In the genomic region with DNA sequence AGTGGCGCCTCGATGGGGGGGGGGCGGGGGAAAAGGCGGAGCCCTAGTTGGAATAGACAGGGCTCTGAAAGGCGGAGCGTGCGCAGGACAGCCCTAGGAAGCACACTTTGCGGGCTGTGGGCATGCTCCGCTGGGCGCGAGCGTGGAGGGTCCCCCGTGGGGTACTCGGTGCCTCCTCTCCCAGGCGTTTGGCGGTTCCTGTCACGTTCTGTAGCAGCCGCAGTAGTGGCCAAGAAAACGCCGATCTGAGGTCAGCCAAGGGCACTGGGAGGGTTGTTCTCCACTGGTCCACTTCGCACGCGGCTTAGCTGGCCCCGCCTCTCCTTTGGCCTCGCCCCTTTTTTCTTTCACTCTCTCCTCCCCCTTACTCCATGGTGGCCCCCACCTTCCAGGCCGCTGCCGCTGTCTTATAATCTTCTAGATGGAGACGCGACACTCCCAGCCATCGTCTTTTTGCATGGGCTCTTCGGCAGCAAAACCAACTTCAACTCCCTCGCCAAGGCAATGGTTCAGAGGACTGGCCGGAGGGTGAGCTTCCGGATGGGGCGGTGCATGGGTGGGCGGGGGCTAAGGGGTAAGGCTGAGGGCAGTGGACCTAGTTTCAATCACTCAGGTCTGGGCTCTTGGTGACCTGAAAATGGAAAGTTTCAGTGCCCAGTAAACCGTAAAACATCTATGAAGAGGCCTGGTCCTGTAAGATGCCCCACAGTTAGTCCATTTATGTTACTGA, we compare ENCODE assay signal across 8 mouse cellular contexts. TPM values are rescaled to one million over a fixed set of nuclear protein-coding genes. Genes with fewer than 3 reads are reported as not detected.
DNase-seq lines count a peak whose midpoint lies in the region.

No protein-coding gene starts in this region.

- no peaks in the 10 kb centered on the region for H3K9me3 ChIP-seq in hindbrain, embryonic 10.5 days

- peaks cover 21% of the 10 kb centered on the region for H3K27me3 ChIP-seq in hindbrain, embryonic 10.5 days (ENCODE audit: insufficient read depth, poor library complexity, severe bottlenecking)

- H3K4me3 ChIP-seq in hindbrain, embryonic 10.5 days: peak overlapping the region; percentile 70

- peaks cover 51% of the 10 kb centered on the region for H3K4me1 ChIP-seq in hindbrain, embryonic 10.5 days (replicated peaks)

- WGBS in hindbrain, embryonic 10.5 days: under 1% methylated on average over 37 of the region's 37 CpGs

- DNase-seq in MEL-GATA-1-ER (ENCODE audit: extremely low read depth, low read depth): peak; percentile 72
- DNase-seq in cerebellum, adult 8-10 months: peak; percentile 89
- peak; percentile 70 for DNase-seq in forelimb bud, embryonic 11.5 days (ENCODE audit: low read depth, low spot score)
- peak; percentile 91 for DNase-seq in hindbrain, embryonic 10.5 days (ENCODE audit: low spot score)
- peak; percentile 91 for DNase-seq in layer of hippocampus, adult 9-11 months
- DNase-seq in lung, postnatal 10 days: peak; percentile 95
- peak; percentile 80 for DNase-seq in ovary, postnatal 14 days (ENCODE audit: low spot score)
- peak; percentile 66 to 72 for DNase-seq in thymus, postnatal 10 days (ENCODE audit: low spot score in 2 of 2)

- no peaks in the 10 kb centered on the region for H3K36me3 ChIP-seq in hindbrain, embryonic 10.5 days

- H3K27ac ChIP-seq in hindbrain, embryonic 10.5 days: peak overlapping the region; percentile 94

RNA-seq across cellular contexts. Expression of gene Abhd11, which starts 0.8 kb away (rescaled TPM):
- 42.2 and 43.6 TPM in 2 replicates for polyA plus RNA-seq in hindbrain, embryonic 10.5 days (2016; fragmentation: Nextera tagmentation; extraction: Ambion mirVana)

RNA-seq across cellular contexts. Expression of gene Stx1a, which starts 13.5 kb away (rescaled TPM):
- 17.0 and 20.5 TPM in 2 replicates for polyA plus RNA-seq in hindbrain, embryonic 10.5 days (2016; fragmentation: Nextera tagmentation; extraction: Ambion mirVana)

RNA-seq across cellular contexts. Expression of gene Cldn3, which starts 23.7 kb away (rescaled TPM):
- 7.9 and 16.3 TPM in 2 replicates for polyA plus RNA-seq in hindbrain, embryonic 10.5 days (2016; fragmentation: Nextera tagmentation; extraction: Ambion mirVana)

RNA-seq across cellular contexts. Expression of gene Dnajc30, which starts 54.2 kb away (rescaled TPM):
- polyA plus RNA-seq in hindbrain, embryonic 10.5 days (2016; fragmentation: Nextera tagmentation; extraction: Ambion mirVana): 24.5 and 30.4 TPM in 2 replicates

RNA-seq across cellular contexts. Expression of gene Bud23, which starts 55.0 kb away (rescaled TPM):
- polyA plus RNA-seq in hindbrain, embryonic 10.5 days (2016; fragmentation: Nextera tagmentation; extraction: Ambion mirVana): 155 and 160 TPM in 2 replicates

Comparison
In these comparisons a context has a peak if more than half of its experiments do, and no peak if none do; other contexts are left out.
1. Peak in every context shown above with its lines: DNase-seq, H3K4me3 ChIP-seq and H3K27ac ChIP-seq.